Mouse (Mus musculus): ENCODE data around the gene V1ra8. TPM values are rescaled to one million over a fixed set of nuclear protein-coding genes. Genes with fewer than 3 reads are reported as not detected.
"Not testable (repeated sequence)": the region's sequence is repeated elsewhere in the genome, so short reads cannot be mapped to it uniquely, and the experiment has no call there.

The V1ra8 gene
- not detected for total RNA-seq (2021)
- long read RNA-seq, experiment 1 = 0 reads
- long read RNA-seq, experiment 2 = 0 reads

GRCm38 (mm10) chr6:90202493-90202892 lies at the start of gene V1ra8:
V1ra8 (plus strand) TSS chr6:90202793.
- DNase-seq (ENCODE audit: low spot score in 2 of 2) = not testable (repeated sequence)

- no peak for DNase-seq (ENCODE audit: low spot score in 2 of 2)
These were observed 42.5 kb upstream of the V1ra8 start for GRCm38 (mm10) chr6:90160139-90160538.

GRCm38 (mm10) chr6:90174508-90174907 lies 28.1 kb upstream of the V1ra8 start, which contains the start of gene Vmn1r52:
Vmn1r52 (plus strand) TSS chr6:90174808.
- no peak for DNase-seq (ENCODE audit: low spot score in 2 of 2)

- DNase-seq (ENCODE audit: low spot score in 2 of 2) = no peak
These were observed 21.7 kb downstream of the V1ra8 start, which contains the start of gene Vmn1r53 for GRCm38 (mm10) chr6:90224338-90224737. Vmn1r53 (minus strand) TSS chr6:90224438.

- DNase-seq (ENCODE audit: low spot score in 2 of 2) = not testable (repeated sequence)
These were observed 29.5 kb downstream of the V1ra8 start for GRCm38 (mm10) chr6:90232114-90232513.

- no peak for DNase-seq (ENCODE audit: low spot score in 2 of 2)
These were observed 30.1 kb downstream of the V1ra8 start for GRCm38 (mm10) chr6:90232681-90233080.

- DNase-seq (ENCODE audit: low spot score in 2 of 2) = no peak
These were observed 41.4 kb downstream of the V1ra8 start for GRCm38 (mm10) chr6:90244019-90244418.

GRCm38 (mm10) chr6:90246000-90246399 lies 43.4 kb downstream of the V1ra8 start, which contains the start of gene Vmn1r54:
Vmn1r54 (plus strand) TSS chr6:90246300.
- DNase-seq (ENCODE audit: low spot score in 2 of 2) = no peak

Other genes with a start within 250 kb of the V1ra8 start
- not detected for gene Vmn1r46, start 233.5 kb upstream of the V1ra8 start, total RNA-seq (2021)
- gene Vmn1r47, start 186.6 kb upstream of the V1ra8 start, total RNA-seq (2021) = not detected
- not detected for gene Vmn1r48, start 166.0 kb upstream of the V1ra8 start, total RNA-seq (2021)
- not detected for gene Vmn1r49, start 124.3 kb upstream of the V1ra8 start, total RNA-seq (2021)
- not detected for gene Vmn1r50, start 101.4 kb upstream of the V1ra8 start, total RNA-seq (2021)
- not detected for gene Vmn1r51, start 80.2 kb upstream of the V1ra8 start, total RNA-seq (2021)
- gene Vmn1r52, start 28.0 kb upstream of the V1ra8 start, total RNA-seq (2021) = not detected
- gene Vmn1r53, start 21.6 kb downstream of the V1ra8 start, total RNA-seq (2021) = not detected
- not detected for gene Vmn1r54, start 43.5 kb downstream of the V1ra8 start, total RNA-seq (2021)
- not detected for gene BC048671, start 98.4 kb downstream of the V1ra8 start, total RNA-seq (2021)
- not detected for gene Chst13, start 122.4 kb downstream of the V1ra8 start, total RNA-seq (2021)
- gene Uroc1, start 130.5 kb downstream of the V1ra8 start, total RNA-seq (2021) = under 1 TPM; 0.07 to 0.57 TPM
- 10 to 100 TPM; 18.8 to 21.7 TPM for gene Zxdc, start 166.7 kb downstream of the V1ra8 start, total RNA-seq (2021)
- gene Cfap100, start 226.0 kb downstream of the V1ra8 start, total RNA-seq (2021) = under 1 TPM; 0.26 to 0.37 TPM

All from gastrocnemius, postnatal 4 days (tissue).